Mouse (Mus musculus) yolk sac, embryonic 10.5 days (tissue): ENCODE data around the gene Emilin3.

Experiments used
- DNase-seq: peaks from one replicate; pipeline ENCODE4 v3.0.0-alpha.2; 2017; ENCODE audit warnings: low spot score

Emilin3 gene

GRCm38 (mm10) chr2:160916714-160917113 lies 4.6 kb upstream of the Emilin3 start:
- DNase-seq = no peak

- DNase-seq = no peak
Measured at GRCm38 (mm10) chr2:160915821-160916610, 3.9 kb upstream of the Emilin3 start.

GRCm38 (mm10) chr2:160914656-160915055 lies 2.5 kb upstream of the Emilin3 start:
- DNase-seq = no peak

- DNase-seq = no peak
Measured at GRCm38 (mm10) chr2:160911558-160912201, 448 bp downstream of the Emilin3 start.

GRCm38 (mm10) chr2:160910633-160911032 lies 1.5 kb downstream of the Emilin3 start:
- no peak for DNase-seq

GRCm38 (mm10) chr2:160908607-160909006 lies 3.5 kb downstream of the Emilin3 start:
- no peak for DNase-seq

GRCm38 (mm10) chr2:160906101-160906500 lies 6.0 kb downstream of the Emilin3 start:
- DNase-seq = no peak

- no peak for DNase-seq
Measured at GRCm38 (mm10) chr2:160905301-160905700, 6.8 kb downstream of the Emilin3 start.

- DNase-seq = no peak
Measured at GRCm38 (mm10) chr2:160901656-160902412, 10.3 kb downstream of the Emilin3 start.

- DNase-seq = no peak
Measured at GRCm38 (mm10) chr2:160891697-160892096, 20.4 kb downstream of the Emilin3 start.

GRCm38 (mm10) chr2:160891045-160891444 lies 21.1 kb downstream of the Emilin3 start:
- DNase-seq = no peak

- DNase-seq = peak; percentile 84
Measured at GRCm38 (mm10) chr2:160887859-160888258, 24.3 kb downstream of the Emilin3 start.

GRCm38 (mm10) chr2:160887284-160887683 lies 24.8 kb downstream of the Emilin3 start:
- DNase-seq = peak; percentile 84

- DNase-seq = no peak
Measured at GRCm38 (mm10) chr2:160886221-160886620, 25.9 kb downstream of the Emilin3 start.

- DNase-seq = peak; percentile 26
Measured at GRCm38 (mm10) chr2:160884830-160885229, 27.3 kb downstream of the Emilin3 start.

GRCm38 (mm10) chr2:160883912-160884311 lies 28.2 kb downstream of the Emilin3 start:
- DNase-seq = no peak

- no peak for DNase-seq
Measured at GRCm38 (mm10) chr2:160882436-160882835, 29.7 kb downstream of the Emilin3 start.

GRCm38 (mm10) chr2:160881462-160882101 lies 30.5 kb downstream of the Emilin3 start:
- DNase-seq = no peak

- no peak for DNase-seq
Measured at GRCm38 (mm10) chr2:160880453-160881195, 31.5 kb downstream of the Emilin3 start, which contains the start of gene Lpin3. Lpin3 (plus strand) TSS chr2:160880670.

- no peak for DNase-seq
Measured at GRCm38 (mm10) chr2:160876115-160876514, 36.0 kb downstream of the Emilin3 start.

- no peak for DNase-seq
Measured at GRCm38 (mm10) chr2:160874231-160874877, 37.8 kb downstream of the Emilin3 start.
